Mouse (Mus musculus): ENCODE results near the gene 4921511M17Rik.
"Not testable (repeated sequence)": the region's sequence is repeated elsewhere in the genome, so short reads cannot be mapped to it uniquely, and the experiment has no call there.

4921511M17Rik gene

DNA sequence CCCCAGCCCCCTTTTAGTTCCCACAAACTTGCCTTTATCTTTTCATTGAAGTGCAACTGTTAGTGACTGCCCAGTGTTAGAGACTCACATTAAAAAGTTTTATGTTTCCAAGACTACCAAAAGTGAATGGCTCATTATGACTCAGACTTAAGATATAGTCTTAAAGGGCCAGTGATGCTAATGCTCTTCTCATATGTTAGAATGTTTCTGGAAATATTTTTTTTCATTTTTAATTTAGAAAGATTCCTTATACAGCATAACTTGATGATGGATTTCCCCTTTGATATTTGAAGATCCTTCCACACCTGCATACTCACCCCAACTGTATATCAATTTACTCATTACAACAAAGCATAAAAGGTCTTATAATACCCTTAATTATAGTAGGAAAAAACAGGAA is at the start of gene 4921511M17Rik:
TSS of gene 4921511M17Rik (minus strand) at position 101 of the 400 bp plus-strand sequence.
- DNase-seq: not testable (repeated sequence)

DNA sequence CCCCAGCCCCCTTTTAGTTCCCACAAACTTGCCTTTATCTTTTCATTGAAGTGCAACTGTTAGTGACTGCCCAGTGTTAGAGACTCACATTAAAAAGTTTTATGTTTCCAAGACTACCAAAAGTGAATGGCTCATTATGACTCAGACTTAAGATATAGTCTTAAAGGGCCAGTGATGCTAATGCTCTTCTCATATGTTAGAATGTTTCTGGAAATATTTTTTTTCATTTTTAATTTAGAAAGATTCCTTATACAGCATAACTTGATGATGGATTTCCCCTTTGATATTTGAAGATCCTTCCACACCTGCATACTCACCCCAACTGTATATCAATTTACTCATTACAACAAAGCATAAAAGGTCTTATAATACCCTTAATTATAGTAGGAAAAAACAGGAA is 21.3 kb upstream of the 4921511M17Rik start, which contains the start of gene Gm10057:
TSS of gene Gm10057 (minus strand) at position 101 of the 400 bp plus-strand sequence.
- DNase-seq: not testable (repeated sequence)

DNA sequence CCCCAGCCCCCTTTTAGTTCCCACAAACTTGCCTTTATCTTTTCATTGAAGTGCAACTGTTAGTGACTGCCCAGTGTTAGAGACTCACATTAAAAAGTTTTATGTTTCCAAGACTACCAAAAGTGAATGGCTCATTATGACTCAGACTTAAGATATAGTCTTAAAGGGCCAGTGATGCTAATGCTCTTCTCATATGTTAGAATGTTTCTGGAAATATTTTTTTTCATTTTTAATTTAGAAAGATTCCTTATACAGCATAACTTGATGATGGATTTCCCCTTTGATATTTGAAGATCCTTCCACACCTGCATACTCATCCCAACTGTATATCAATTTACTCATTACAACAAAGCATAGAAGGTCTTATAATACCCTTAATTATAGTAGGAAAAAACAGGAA is 21.1 kb downstream of the 4921511M17Rik start, which contains the start of gene Samt1:
TSS of gene Samt1 (minus strand) at position 101 of the 400 bp plus-strand sequence.
- DNase-seq: not testable (repeated sequence)

DNA sequence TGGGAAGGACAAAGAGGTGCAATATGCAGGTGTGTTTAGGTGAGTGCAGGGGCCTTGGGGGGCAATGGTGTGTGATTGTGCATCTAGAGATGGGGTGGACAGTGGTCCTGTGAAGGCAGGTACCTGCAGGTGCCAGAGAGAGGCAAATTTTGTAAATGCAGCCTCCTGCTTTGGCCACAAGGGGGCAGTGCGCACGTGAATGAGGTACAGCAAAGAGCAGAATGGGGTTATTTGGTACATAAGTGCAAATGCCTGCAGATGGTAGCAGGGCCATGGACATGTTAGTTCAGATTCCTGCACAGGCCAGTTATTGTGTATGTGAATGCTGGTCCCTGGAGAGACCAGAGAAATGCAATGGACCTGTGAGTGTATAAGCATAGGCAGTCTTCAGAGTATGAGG is 56.7 kb downstream of the 4921511M17Rik start:
- not testable (repeated sequence) for DNase-seq

DNA sequence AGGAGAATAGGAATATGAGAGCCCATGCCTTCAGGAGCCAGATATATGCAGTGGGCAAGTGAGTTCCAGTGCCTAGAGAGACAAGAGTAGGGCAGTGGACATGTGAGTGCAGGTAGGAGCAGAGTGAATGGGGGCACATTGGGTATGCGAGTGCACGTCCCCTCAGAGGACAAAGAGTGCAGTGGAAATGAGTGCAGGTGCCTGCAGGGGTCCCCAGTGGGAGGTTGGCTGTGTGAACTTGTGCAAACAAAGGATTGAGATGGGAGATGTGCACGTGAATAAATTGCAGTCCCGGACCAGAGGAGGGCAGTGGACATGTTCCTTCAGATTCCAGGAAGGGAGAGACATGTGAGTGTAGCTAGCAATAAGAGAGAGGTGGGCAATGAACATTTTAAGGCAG is 57.2 kb downstream of the 4921511M17Rik start:
- DNase-seq: not testable (repeated sequence)

DNA sequence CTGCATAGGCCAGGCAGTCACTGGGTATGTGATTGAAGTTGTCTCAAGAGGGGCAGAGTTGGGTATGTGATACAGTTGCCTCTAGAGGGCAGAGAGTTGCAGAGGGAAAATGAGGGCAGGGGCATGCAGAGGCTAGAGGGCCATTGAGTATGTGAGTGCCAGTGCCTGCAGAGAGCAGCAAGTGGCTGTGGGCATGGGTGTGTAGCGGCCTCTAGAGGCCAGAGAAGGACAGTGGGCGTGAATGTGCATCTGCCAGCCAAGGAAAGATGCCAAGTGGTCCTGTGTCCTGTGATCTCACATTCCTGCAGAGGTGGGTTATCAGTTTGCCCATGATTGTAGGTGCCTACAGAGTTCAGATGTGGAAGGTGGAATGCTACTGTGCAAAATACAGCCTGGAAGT is 59.2 kb downstream of the 4921511M17Rik start:
- DNase-seq: no peak

All from thymus, adult 18-20 months (tissue).